Mouse (Mus musculus) gastrocnemius, adult 18-20 months (tissue): ENCODE results near the gene Pgam1. TPM values are rescaled to one million over a fixed set of nuclear protein-coding genes. Genes with fewer than 3 reads are reported as not detected.

ENCODE experiments used
- total RNA-seq, 2 experiments: library from RNA; stranded (reverse); gene quantifications; 2 replicates each; pipeline ENCODE4 v1.2.3; 2021

Pgam1 gene
- total RNA-seq, 2 experiments from 2014 or later = 15.0 to 26.3 TPM

Other genes with a start within 250 kb of the Pgam1 start
- 1 to 10 TPM in 1 of 2 experiments, under 1 TPM in 1; 0.50 to 1.2 TPM for gene Slit1, start 168.3 kb upstream of the Pgam1 start, total RNA-seq
- gene Arhgap19, start 109.9 kb upstream of the Pgam1 start, total RNA-seq = 1 to 10 TPM; 8.0 to 8.1 TPM
- 1 to 10 TPM; 3.5 to 6.2 TPM for gene Frat1, start 82.0 kb upstream of the Pgam1 start, total RNA-seq
- 10 to 100 TPM in 1 of 2 experiments, 1 to 10 TPM in 1; 6.6 to 12.4 TPM for gene Frat2, start 63.8 kb upstream of the Pgam1 start, total RNA-seq
- gene Rrp12, start 15.8 kb upstream of the Pgam1 start, total RNA-seq = 10 to 100 TPM; 31.0 to 31.2 TPM
- gene Exosc1, start 21.5 kb downstream of the Pgam1 start, total RNA-seq = 10 to 100 TPM; 19.9 to 20.1 TPM
- gene Zdhhc16, start 21.6 kb downstream of the Pgam1 start, total RNA-seq = 10 to 100 TPM; 17.4 to 20.2 TPM
- gene Mms19, start 69.2 kb downstream of the Pgam1 start, total RNA-seq = 1 to 10 TPM; 8.7 to 9.7 TPM
- 10 to 100 TPM; 15.5 to 17.3 TPM for gene Ubtd1, start 69.8 kb downstream of the Pgam1 start, total RNA-seq
- gene Ankrd2, start 124.1 kb downstream of the Pgam1 start, total RNA-seq = 100 to 1,000 TPM; 180 to 360 TPM
- 1 to 10 TPM; 2.8 to 4.2 TPM for gene Hoga1, start 133.7 kb downstream of the Pgam1 start, total RNA-seq
- under 1 TPM; 0.48 to 0.85 TPM for gene 4933411K16Rik, start 140.3 kb downstream of the Pgam1 start, total RNA-seq
- gene Morn4, start 174.4 kb downstream of the Pgam1 start, total RNA-seq = 1 to 10 TPM; 4.0 to 4.5 TPM
- gene Pi4k2a, start 178.5 kb downstream of the Pgam1 start, total RNA-seq = 10 to 100 TPM; 13.0 to 13.7 TPM
- gene Avpi1, start 217.1 kb downstream of the Pgam1 start, total RNA-seq = 10 to 100 TPM in 1 of 2 experiments, 1 to 10 TPM in 1; 9.1 to 10.4 TPM
- gene Marveld1, start 235.5 kb downstream of the Pgam1 start, total RNA-seq = 1 to 10 TPM; 5.3 to 6.9 TPM